Mouse (Mus musculus) thymus, adult 2 months (tissue): ENCODE data around the gene Nrxn2. TPM values are rescaled to one million over a fixed set of nuclear protein-coding genes. Genes with fewer than 3 reads are reported as not detected.

ENCODE experiments used
- DNase-seq: peaks from one replicate; pipeline ENCODE4 v3.0.0; 2021
- H3K27ac ChIP-seq: fragments of 200-500 bp; 2 replicates; pipeline ENCODE4 v1.5.1; 2012; ENCODE audit warnings: low read length, control low read depth; ENCODE audit not compliant: control insufficient read depth, insufficient read depth
- H3K27me3 ChIP-seq: fragments of 200-500 bp; 2 replicates; pipeline ENCODE4 v1.6.1; 2012; ENCODE audit warnings: mild to moderate bottlenecking, low read length, moderate library complexity, mixed read lengths; ENCODE audit not compliant: control insufficient read depth, insufficient read depth
- H3K36me3 ChIP-seq: fragments of 200-500 bp; 2 replicates; pipeline ENCODE4 v1.6.1; 2012; ENCODE audit warnings: mild to moderate bottlenecking, low read length, moderate library complexity; ENCODE audit not compliant: control insufficient read depth, insufficient read depth
- H3K4me1 ChIP-seq: fragments of 200-500 bp; replicated peaks from 2 replicates; pipeline ENCODE4 v1.6.1; 2012; ENCODE audit warnings: low read length; ENCODE audit not compliant: control insufficient read depth, insufficient read depth
- H3K4me3 ChIP-seq: fragments of 200-500 bp; 2 replicates; pipeline ENCODE4 v1.5.1; 2012; ENCODE audit warnings: mild to moderate bottlenecking, low read length, control low read depth, moderate library complexity; ENCODE audit not compliant: control insufficient read depth, insufficient read depth
- CTCF ChIP-seq: fragments of 200-500 bp; IDR thresholded peaks from 2 replicates; pipeline ENCODE4 v1.5.1; 2012; ENCODE audit warnings: mild to moderate bottlenecking, control low read depth, low read length, moderate library complexity, borderline replicate concordance; ENCODE audit not compliant: control insufficient read depth, poor library complexity, insufficient read depth; ENCODE audit errors: extremely low read depth
- POLR2A ChIP-seq: fragments of 200-500 bp; IDR thresholded peaks from 2 replicates; pipeline ENCODE4 v1.6.1; 2012; ENCODE audit warnings: mild to moderate bottlenecking, low read length, control low read depth, moderate library complexity; ENCODE audit not compliant: control insufficient read depth, poor library complexity, insufficient read depth; ENCODE audit errors: extremely low read depth
- WGBS: fragments of 180-500 bp; shearing (Covaris S2); methylation state at CpG from one replicate; pipeline ENCODE4 v1.1.7; 2018; 5-methylcytosine and 5-hydroxymethylcytosine counted together
- polyA plus RNA-seq: library from polyadenylated mRNA; depleted of rRNA; stranded (reverse); fragments of >200 nt; gene quantifications from 2 replicates; pipeline ENCODE4 v1.2.3, GENCODE M21; 2012

The Nrxn2 gene
- polyA plus RNA-seq, 1 experiment = 1.5 TPM

GRCm38 (mm10) chr19:6419805-6420310 is 1.3 kb downstream of the Nrxn2 start:
- Histone ChIP-seq H3K4me1 (peaks cover 5% of the 10 kb centered on the region; the same call in 1 of the 2 replicates), H3K27ac (no peak overlapping the region), H3K36me3 (no peaks in the 10 kb centered on the region), H3K4me3 (no peak overlapping the region), H3K27me3 (no peaks in the 10 kb centered on the region; the same call in 1 of the 2 replicates)
- TF ChIP-seq POLR2A = no peak
- no peak for TF ChIP-seq CTCF
- DNase-seq = no peak
- 60% methylated on average over 9 of the region's 9 CpGs for WGBS

GRCm38 (mm10) chr19:6420481-6421210 is 2.1 kb downstream of the Nrxn2 start:
- no peak for DNase-seq
- Histone ChIP-seq H3K27ac (no peak overlapping the region), H3K4me3 (no peak overlapping the region), H3K27me3 (no peaks in the 10 kb centered on the region; the same call in 1 of the 2 replicates), H3K4me1 (peaks cover 5% of the 10 kb centered on the region; the same call in 1 of the 2 replicates), H3K36me3 (no peaks in the 10 kb centered on the region)
- WGBS = 59% methylated on average over 19 of the region's 19 CpGs
- TF ChIP-seq POLR2A (no peak), CTCF (no peak)

GRCm38 (mm10) chr19:6421211-6421590 is 2.7 kb downstream of the Nrxn2 start:
- WGBS = 84% methylated on average over 9 of the region's 9 CpGs
- H3K4me3 ChIP-seq = no peak overlapping the region
- TF ChIP-seq CTCF = no peak
- no peak for TF ChIP-seq POLR2A
- no peak for DNase-seq
- H3K4me1 ChIP-seq = peaks cover 5% of the 10 kb centered on the region; the same call in 1 of the 2 replicates
- no peaks in the 10 kb centered on the region for H3K36me3 ChIP-seq
- no peaks in the 10 kb centered on the region; the same call in 1 of the 2 replicates for H3K27me3 ChIP-seq
- H3K27ac ChIP-seq = no peak overlapping the region

GRCm38 (mm10) chr19:6422014-6422413 is 3.5 kb downstream of the Nrxn2 start:
- Histone ChIP-seq H3K27ac (no peak overlapping the region), H3K4me3 (no peak overlapping the region), H3K4me1 (peaks cover 5% of the 10 kb centered on the region; the same call in 1 of the 2 replicates), H3K36me3 (no peaks in the 10 kb centered on the region), H3K27me3 (peaks cover 4% of the 10 kb centered on the region; the same call in 1 of the 2 replicates)
- no peak for TF ChIP-seq POLR2A
- TF ChIP-seq CTCF = no peak
- 87% methylated on average over 7 of the region's 7 CpGs for WGBS
- DNase-seq = no peak

DNA sequence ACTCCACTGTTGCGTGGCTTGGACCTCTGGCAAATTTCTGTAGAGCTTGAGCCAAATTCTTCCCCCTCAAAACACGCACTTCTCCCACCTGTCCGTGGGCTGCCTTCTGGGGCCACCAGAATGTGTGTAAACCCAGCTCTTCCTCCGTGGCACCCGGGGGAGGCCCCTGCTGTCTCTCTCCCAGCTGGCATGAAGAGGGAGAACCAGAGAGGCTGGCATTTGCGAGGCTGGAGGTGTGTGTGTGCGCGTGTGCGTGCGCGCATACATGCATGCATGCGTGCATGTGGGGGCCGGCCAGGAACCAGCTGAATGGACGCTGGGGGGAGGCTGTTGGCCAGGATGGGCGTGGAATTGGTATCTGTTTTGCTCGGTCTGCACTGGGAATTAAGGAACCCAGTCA is 4.7 kb downstream of the Nrxn2 start:
- peaks cover 15% of the 10 kb centered on the region; the same call in 1 of the 2 replicates for H3K27me3 ChIP-seq

DNA sequence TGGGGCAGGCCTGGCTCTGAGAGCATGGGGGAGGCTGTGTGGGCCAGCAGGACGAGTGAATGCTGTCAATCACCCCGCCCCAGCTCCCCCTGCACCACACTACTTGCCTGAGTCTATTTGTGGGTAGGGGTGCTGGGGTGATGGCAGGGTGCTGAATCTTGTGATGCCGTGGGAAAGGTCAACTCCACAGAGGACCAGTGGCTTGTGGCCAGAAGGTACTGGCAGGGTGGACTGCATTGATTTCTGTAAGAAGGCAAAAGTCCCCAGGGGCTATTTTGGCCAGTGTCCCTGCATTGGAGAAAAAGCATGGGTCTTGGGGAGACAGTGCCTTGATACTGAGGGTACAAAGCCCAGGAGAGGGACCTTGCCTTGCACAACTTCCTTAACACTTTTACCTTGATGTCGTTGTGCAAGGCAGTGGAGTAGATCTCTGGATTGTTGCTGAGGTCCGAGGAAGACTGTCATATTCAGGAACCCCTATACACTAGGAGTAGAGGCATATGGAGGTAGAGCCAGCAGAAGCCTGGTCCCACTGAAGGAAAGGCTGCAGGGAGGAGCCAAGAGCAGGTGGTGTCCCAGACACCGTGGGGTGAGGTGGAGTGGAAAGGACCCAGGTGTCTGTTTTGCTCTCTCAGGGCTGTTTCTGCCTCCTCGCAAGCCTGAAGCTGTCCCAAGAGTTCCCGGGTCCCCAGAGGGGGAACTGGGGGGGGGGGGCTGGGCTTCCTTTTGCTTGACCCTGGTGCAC is 5.8 kb downstream of the Nrxn2 start:
- no peak for TF ChIP-seq CTCF
- TF ChIP-seq POLR2A = no peak
- Histone ChIP-seq H3K27me3 (peaks cover 22% of the 10 kb centered on the region; the same call in 1 of the 2 replicates), H3K4me1 (peaks cover 15% of the 10 kb centered on the region), H3K27ac (no peak overlapping the region), H3K36me3 (no peaks in the 10 kb centered on the region), H3K4me3 (no peak overlapping the region)
- DNase-seq = no peak
- 61% methylated on average over 8 of the region's 8 CpGs for WGBS

More for the DNA sequence above, 4.7 kb downstream of the Nrxn2 start:
- 83% methylated on average over 16 of the region's 16 CpGs for WGBS
- no peak overlapping the region for H3K27ac ChIP-seq
- DNase-seq = no peak
- TF ChIP-seq CTCF (no peak), POLR2A (no peak)
- H3K36me3 ChIP-seq = no peaks in the 10 kb centered on the region
- no peak overlapping the region for H3K4me3 ChIP-seq
- H3K4me1 ChIP-seq = peaks cover 9% of the 10 kb centered on the region
